Mouse (Mus musculus) C2C12 (cell line): ENCODE data around the gene Cfap299. TPM values are rescaled to one million over a fixed set of nuclear protein-coding genes. Genes with fewer than 3 reads are reported as not detected.

ENCODE experiments used
- H3K27me3 ChIP-seq: one replicate; pipeline ENCODE4 v1.6.1; 2011; ENCODE audit not compliant: control insufficient read depth, insufficient read depth, insufficient read length
- H3K36me3 ChIP-seq: one replicate; pipeline ENCODE4 v1.6.1; 2011; ENCODE audit not compliant: control insufficient read depth, insufficient read depth
- H3K4me3 ChIP-seq: one replicate; pipeline ENCODE4 v1.5.1; 2011; ENCODE audit warnings: mild to moderate bottlenecking, control low read depth; ENCODE audit not compliant: poor library complexity, insufficient read depth, severe bottlenecking
- H3K79me2 ChIP-seq: one replicate; pipeline ENCODE4 v1.6.1; 2011; ENCODE audit not compliant: control insufficient read depth, insufficient read depth
- H3K79me3 ChIP-seq: one replicate; pipeline ENCODE4 v1.6.1; 2011; ENCODE audit warnings: low read depth, control low read depth
- H3ac ChIP-seq: one replicate; pipeline ENCODE3; 2011; ENCODE audit warnings: low read depth; ENCODE audit not compliant: control insufficient read depth, insufficient read length
- CEBPB ChIP-seq: IDR thresholded peaks from one replicate; pipeline ENCODE4 v1.6.1; 2011; ENCODE audit warnings: low read depth, mild to moderate bottlenecking, control low read depth, moderate library complexity
- CTCF ChIP-seq: IDR thresholded peaks from one replicate; pipeline ENCODE4 v1.5.1; 2011; ENCODE audit not compliant: control insufficient read depth, insufficient read depth, insufficient read length
- FOSL1 ChIP-seq: IDR thresholded peaks from one replicate; pipeline ENCODE4 v1.8.0; 2011; ENCODE audit warnings: mild to moderate bottlenecking, low read length; ENCODE audit not compliant: poor library complexity, insufficient read depth, severe bottlenecking
- MAX ChIP-seq: IDR thresholded peaks from one replicate; pipeline ENCODE4 v1.6.1; 2011; ENCODE audit warnings: mild to moderate bottlenecking, control low read depth
- MYOD1 ChIP-seq: IDR thresholded peaks from one replicate; pipeline ENCODE4 v1.6.1; 2011; ENCODE audit warnings: low read depth; ENCODE audit not compliant: control insufficient read depth, insufficient read length
- MYOG ChIP-seq: IDR thresholded peaks from one replicate; pipeline ENCODE4 v1.6.1; 2011; ENCODE audit not compliant: control insufficient read depth, insufficient read length; ENCODE audit errors: extremely low read depth
- USF1 ChIP-seq: IDR thresholded peaks from one replicate; pipeline ENCODE4 v1.6.1; 2011; ENCODE audit warnings: low read depth, mild to moderate bottlenecking, control low read depth, moderate library complexity
- polyA plus RNA-seq: library from polyadenylated mRNA; unstranded; fragments of >200 nt; fragmentation: generic; extraction: Trizol; gene quantifications from one replicate; pipeline ENCODE4 v1.2.1, GENCODE M21; 2012; ENCODE audit warnings: missing spikeins

Gene Cfap299
- polyA plus RNA-seq, 1 experiment: 0.09 TPM

DNA sequence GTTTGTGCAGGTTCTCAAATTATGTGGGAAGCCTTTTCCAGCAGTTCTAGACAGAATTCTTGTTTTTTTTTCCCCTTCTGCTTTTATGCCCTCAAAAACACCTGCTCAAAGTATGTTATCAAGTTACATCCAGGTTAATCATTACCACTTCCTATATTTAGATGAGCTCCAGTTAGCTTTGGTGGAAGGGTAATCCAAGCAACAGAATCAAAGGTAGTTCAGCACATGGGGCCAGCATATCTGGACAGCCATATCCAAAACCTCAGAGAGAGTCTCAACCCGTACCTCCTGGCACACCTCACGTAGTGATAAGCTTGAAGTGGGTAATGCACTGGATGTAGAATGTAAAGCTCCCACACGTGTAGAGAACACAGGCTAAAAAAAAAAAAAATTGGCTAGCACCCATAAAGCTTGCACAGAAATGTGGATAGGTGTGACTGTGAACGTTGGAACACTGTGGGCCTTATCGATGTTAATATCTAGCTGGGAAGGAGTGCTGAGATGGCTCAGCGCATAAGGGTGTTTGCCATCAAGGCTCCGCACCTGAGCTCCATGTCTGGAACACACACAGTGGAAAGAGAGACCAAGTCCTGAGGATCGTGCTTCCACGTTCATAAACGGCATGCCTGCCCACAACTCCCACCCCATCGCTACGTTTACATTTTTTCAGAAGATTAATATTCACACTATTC is 117.8 kb downstream of the Cfap299 start:
- Histone ChIP-seq H3K79me2 (no peaks in the 10 kb centered on the region), H3K4me3 (no peak overlapping the region), H3K79me3 (no peaks in the 10 kb centered on the region), H3ac (no peak overlapping the region), H3K27me3 (peaks cover 12% of the 10 kb centered on the region), H3K36me3 (no peaks in the 10 kb centered on the region)
- TF ChIP-seq MYOG (no peak), MYOD1 (no peak), USF1 (no peak), FOSL1 (no peak), CTCF (no peak), MAX (no peak), CEBPB (no peak)

DNA sequence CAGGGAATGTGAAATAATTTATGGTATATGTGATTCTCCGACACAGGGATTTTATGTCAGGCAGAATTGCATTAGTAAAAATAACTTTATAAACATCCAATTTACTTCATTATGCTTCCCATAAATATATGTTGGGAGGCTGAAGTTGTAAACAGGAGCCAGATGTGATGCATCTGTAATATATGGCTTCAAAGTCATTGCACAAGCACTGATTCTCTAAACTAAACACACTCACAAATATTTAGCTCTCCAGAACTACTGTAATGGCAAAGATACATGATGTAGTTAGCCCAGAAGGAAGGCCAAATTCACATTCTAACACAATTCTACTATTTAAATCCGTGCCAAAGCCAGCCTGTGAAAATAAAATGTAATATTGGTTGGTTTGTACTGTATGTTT is 120.8 kb downstream of the Cfap299 start:
- no peaks in the 10 kb centered on the region for H3K36me3 ChIP-seq
- H3ac ChIP-seq: no peak overlapping the region
- H3K4me3 ChIP-seq: no peak overlapping the region
- no peaks in the 10 kb centered on the region for H3K79me3 ChIP-seq
- H3K79me2 ChIP-seq: no peaks in the 10 kb centered on the region
- peaks cover 16% of the 10 kb centered on the region for H3K27me3 ChIP-seq
- no peak for TF ChIP-seq MAX
- no peak for TF ChIP-seq USF1
- no peak for TF ChIP-seq FOSL1
- TF ChIP-seq CTCF: no peak
- no peak for TF ChIP-seq MYOG
- TF ChIP-seq CEBPB: no peak
- TF ChIP-seq MYOD1: no peak

- H3K27me3 ChIP-seq: peaks cover 3% of the 10 kb centered on the region
- H3ac ChIP-seq: no peak overlapping the region
- TF ChIP-seq FOSL1: no peak
- no peak for TF ChIP-seq CTCF
- no peak for TF ChIP-seq USF1
- TF ChIP-seq CEBPB: no peak
- no peak for TF ChIP-seq MYOD1
- no peak for TF ChIP-seq MYOG
- no peak for TF ChIP-seq MAX
- H3K79me3 ChIP-seq: no peaks in the 10 kb centered on the region
- no peaks in the 10 kb centered on the region for H3K79me2 ChIP-seq
- H3K4me3 ChIP-seq: no peak overlapping the region
- no peaks in the 10 kb centered on the region for H3K36me3 ChIP-seq
These were observed 137.9 kb downstream of the Cfap299 start for GRCm38 (mm10) chr5:98466882-98467535.

- Histone ChIP-seq H3ac (no peak overlapping the region), H3K27me3 (peaks cover 3% of the 10 kb centered on the region), H3K36me3 (no peaks in the 10 kb centered on the region), H3K79me2 (no peaks in the 10 kb centered on the region), H3K79me3 (no peaks in the 10 kb centered on the region), H3K4me3 (no peak overlapping the region)
- TF ChIP-seq MYOG: no peak
- TF ChIP-seq CTCF: no peak
These were observed 140.9 kb downstream of the Cfap299 start for GRCm38 (mm10) chr5:98470052-98470451.

- Histone ChIP-seq H3K4me3 (no peak overlapping the region), H3ac (no peak overlapping the region), H3K36me3 (no peaks in the 10 kb centered on the region), H3K79me2 (no peaks in the 10 kb centered on the region), H3K27me3 (no peaks in the 10 kb centered on the region), H3K79me3 (no peaks in the 10 kb centered on the region)
- TF ChIP-seq MYOD1 (no peak), CTCF (no peak), MYOG (no peak), USF1 (no peak), FOSL1 (no peak), MAX (no peak), CEBPB (no peak)
These were observed 147.4 kb downstream of the Cfap299 start for GRCm38 (mm10) chr5:98476539-98476938.

GRCm38 (mm10) chr5:98477261-98477660 is 148.2 kb downstream of the Cfap299 start:
- no peak overlapping the region for H3K4me3 ChIP-seq
- H3K36me3 ChIP-seq: no peaks in the 10 kb centered on the region
- H3ac ChIP-seq: no peak overlapping the region
- H3K27me3 ChIP-seq: no peaks in the 10 kb centered on the region
- no peaks in the 10 kb centered on the region for H3K79me2 ChIP-seq
- H3K79me3 ChIP-seq: no peaks in the 10 kb centered on the region
- TF ChIP-seq MYOG: no peak
- no peak for TF ChIP-seq MAX
- TF ChIP-seq USF1: no peak
- no peak for TF ChIP-seq CTCF
- TF ChIP-seq CEBPB: no peak
- no peak for TF ChIP-seq FOSL1
- TF ChIP-seq MYOD1: no peak
